Mouse (Mus musculus): ENCODE measurements around the gene Tgfb1. TPM values are rescaled to one million over a fixed set of nuclear protein-coding genes. Genes with fewer than 3 reads are reported as not detected.

Gene Tgfb1
- 0.52 TPM for polyA plus RNA-seq (2014; fragmentation: Illumina TruSeq; extraction: RNeasy Lipid Tissue Mini Kit (QIAGEN cat#74804); ENCODE audit: low replicate concordance)

GRCm38 (mm10) chr7:25686680-25687531 is at the start of gene Tgfb1:
TSS of gene Tgfb1 (plus strand) at chr7:25687002.

GRCm38 (mm10) chr7:25658657-25659472 is 27.9 kb upstream of the Tgfb1 start, which contains the start of the genes Bckdha and Exosc5:
TSS of gene Bckdha (minus strand) at chr7:25658981.
TSS of gene Exosc5 (plus strand) at chr7:25659164.

DNA sequence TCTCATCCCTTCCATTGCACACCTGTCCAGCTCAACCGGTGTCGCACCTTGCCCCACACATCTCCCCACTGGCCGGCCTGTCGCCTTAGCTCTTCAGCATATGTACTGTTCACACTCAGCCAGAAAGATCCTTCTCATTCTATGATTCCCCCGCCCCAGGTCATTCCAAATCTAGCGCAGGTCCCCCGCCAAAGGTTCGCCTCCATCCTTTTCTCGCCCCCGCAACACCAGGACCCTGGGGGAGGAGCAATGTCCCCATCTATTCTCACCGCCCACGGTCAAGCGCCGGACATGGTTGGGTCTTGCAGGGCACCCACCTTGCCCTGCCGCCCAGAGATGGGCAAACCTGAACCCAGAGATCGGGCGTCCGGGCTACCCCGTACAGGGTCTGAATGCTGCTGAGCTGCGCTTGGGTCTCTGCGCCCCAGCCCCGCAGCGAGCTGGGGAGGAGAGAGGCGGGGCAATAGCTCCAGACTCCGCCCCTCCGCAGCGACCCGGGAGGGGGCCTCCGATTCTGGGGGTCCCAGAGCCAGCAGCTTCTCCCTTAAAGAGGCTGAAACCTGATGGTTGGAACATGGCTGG is 12.0 kb upstream of the Tgfb1 start, which contains the start of gene Tmem91:
Tmem91 (minus strand) TSS at position 448 of the 582 bp plus-strand sequence.

GRCm38 (mm10) chr7:25680514-25681258 is 6.1 kb upstream of the Tgfb1 start, which contains the start of gene B9d2:
TSS of gene B9d2 (plus strand) at chr7:25680780.

DNA sequence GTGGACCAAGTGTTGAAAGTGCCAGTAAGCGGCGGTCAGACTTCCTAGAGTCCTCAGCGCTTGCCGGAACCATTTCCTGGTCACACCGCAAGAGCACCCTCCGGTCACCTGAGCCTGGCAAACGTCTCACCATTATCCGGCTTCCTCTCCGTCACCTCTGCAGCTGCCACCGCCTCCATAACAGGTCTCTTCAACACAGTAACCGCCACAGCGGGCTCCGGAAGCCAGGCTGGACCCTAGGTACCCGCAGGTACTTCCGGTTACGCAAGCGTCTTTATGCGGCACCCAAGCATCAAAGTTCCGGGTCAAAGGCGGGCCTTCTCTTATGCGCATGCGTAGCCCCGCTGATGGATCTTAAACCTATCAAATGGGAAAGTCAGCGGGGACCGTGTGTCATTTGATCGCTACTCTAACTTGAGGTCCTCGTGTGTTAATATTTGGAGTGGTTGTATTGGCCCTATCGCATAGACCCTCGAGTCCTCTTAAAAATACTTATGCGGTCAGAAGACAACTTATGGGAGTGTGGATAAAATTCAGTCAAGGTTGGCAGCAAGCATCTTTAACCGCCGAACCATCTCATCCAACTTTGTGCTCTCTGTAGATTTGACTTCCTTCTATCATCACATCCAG is 32.1 kb downstream of the Tgfb1 start, which contains the start of gene Ccdc97:
Ccdc97 (minus strand) TSS at position 301 of the 630 bp plus-strand sequence.

Other genes with a start within 250 kb of the Tgfb1 start
- 423 TPM for gene Ceacam1, start 209.4 kb upstream of the Tgfb1 start, polyA plus RNA-seq (2014; fragmentation: Illumina TruSeq; extraction: RNeasy Lipid Tissue Mini Kit (QIAGEN cat#74804); ENCODE audit: low replicate concordance)
- gene Ceacam2, start 147.1 kb upstream of the Tgfb1 start, polyA plus RNA-seq (2014; fragmentation: Illumina TruSeq; extraction: RNeasy Lipid Tissue Mini Kit (QIAGEN cat#74804); ENCODE audit: low replicate concordance): 0.71 TPM
- gene Erich4, start 71.1 kb upstream of the Tgfb1 start, polyA plus RNA-seq (2014; fragmentation: Illumina TruSeq; extraction: RNeasy Lipid Tissue Mini Kit (QIAGEN cat#74804); ENCODE audit: low replicate concordance): 3.4 TPM
- 32.4 TPM for gene Dmac2, start 67.6 kb upstream of the Tgfb1 start, polyA plus RNA-seq (2014; fragmentation: Illumina TruSeq; extraction: RNeasy Lipid Tissue Mini Kit (QIAGEN cat#74804); ENCODE audit: low replicate concordance)
- not detected for gene B3gnt8, start 60.3 kb upstream of the Tgfb1 start, polyA plus RNA-seq (2014; fragmentation: Illumina TruSeq; extraction: RNeasy Lipid Tissue Mini Kit (QIAGEN cat#74804); ENCODE audit: low replicate concordance)
- gene Bckdha, start 28.0 kb upstream of the Tgfb1 start, polyA plus RNA-seq (2014; fragmentation: Illumina TruSeq; extraction: RNeasy Lipid Tissue Mini Kit (QIAGEN cat#74804); ENCODE audit: low replicate concordance): not detected
- gene Exosc5, start 27.8 kb upstream of the Tgfb1 start, polyA plus RNA-seq (2014; fragmentation: Illumina TruSeq; extraction: RNeasy Lipid Tissue Mini Kit (QIAGEN cat#74804); ENCODE audit: low replicate concordance): 0.89 TPM
- not detected for gene Tmem91, start 11.8 kb upstream of the Tgfb1 start, polyA plus RNA-seq (2014; fragmentation: Illumina TruSeq; extraction: RNeasy Lipid Tissue Mini Kit (QIAGEN cat#74804); ENCODE audit: low replicate concordance)
- not detected for gene B9d2, start 6.2 kb upstream of the Tgfb1 start, polyA plus RNA-seq (2014; fragmentation: Illumina TruSeq; extraction: RNeasy Lipid Tissue Mini Kit (QIAGEN cat#74804); ENCODE audit: low replicate concordance)
- gene Ccdc97, start 32.1 kb downstream of the Tgfb1 start, polyA plus RNA-seq (2014; fragmentation: Illumina TruSeq; extraction: RNeasy Lipid Tissue Mini Kit (QIAGEN cat#74804); ENCODE audit: low replicate concordance): 0.56 TPM
- gene Hnrnpul1, start 67.8 kb downstream of the Tgfb1 start, polyA plus RNA-seq (2014; fragmentation: Illumina TruSeq; extraction: RNeasy Lipid Tissue Mini Kit (QIAGEN cat#74804); ENCODE audit: low replicate concordance): 29.2 TPM
- 12.1 TPM for gene Axl, start 101.7 kb downstream of the Tgfb1 start, polyA plus RNA-seq (2014; fragmentation: Illumina TruSeq; extraction: RNeasy Lipid Tissue Mini Kit (QIAGEN cat#74804); ENCODE audit: low replicate concordance)
- gene Cyp2s1, start 129.9 kb downstream of the Tgfb1 start, polyA plus RNA-seq (2014; fragmentation: Illumina TruSeq; extraction: RNeasy Lipid Tissue Mini Kit (QIAGEN cat#74804); ENCODE audit: low replicate concordance): 7.0 TPM
- gene Cyp2b10, start 210.6 kb downstream of the Tgfb1 start, polyA plus RNA-seq (2014; fragmentation: Illumina TruSeq; extraction: RNeasy Lipid Tissue Mini Kit (QIAGEN cat#74804); ENCODE audit: low replicate concordance): 600 TPM